Mouse (Mus musculus) heart, postnatal 36 days (tissue): ENCODE measurements at regions not wholly inside any gene's neighbourhood (a gene's known extent, or its start where the extent isn't known, plus 50 kb on each side); places are given as distances from the start of the nearest gene placed in this dataset.

ENCODE experiments used
- DNase-seq, 2 experiments: peaks; one replicate each; pipeline ENCODE4 v3.0.0; 2021 to 2022
- intact Hi-C: fragments of 180-260 bp; cut with DNase I; formaldehyde crosslinking; loops from one replicate; pipeline ENCODE4 v1.15.1; 2025

GRCm38 (mm10) chr10:37250157-37250556 is 111.4 kb upstream of the Marcks start:
- intact Hi-C loops: no loop called here
- no peak for DNase-seq

DNA sequence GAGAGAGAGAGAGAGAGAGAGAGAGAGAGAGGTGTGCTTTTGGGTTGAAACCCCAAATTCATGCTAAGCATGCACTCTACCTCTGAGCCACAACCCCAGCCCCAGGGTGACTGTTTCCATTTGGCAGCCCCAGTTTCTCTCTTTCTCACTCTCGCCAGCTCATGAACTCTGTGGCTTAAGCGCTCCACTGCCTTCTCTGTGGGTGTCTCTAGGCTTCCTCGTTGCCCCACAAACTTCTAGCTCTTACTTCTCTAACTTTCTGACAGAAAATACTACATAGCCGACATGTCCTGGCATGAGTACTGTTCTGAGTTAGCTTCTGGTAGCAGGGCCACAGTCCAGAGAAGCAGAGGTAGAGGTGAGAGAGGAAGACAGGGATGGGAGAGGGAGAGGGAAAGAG is 110.8 kb upstream of the Marcks start:
- intact Hi-C loops: no loop called here
- no peak for DNase-seq

- intact Hi-C loops: no loop called here
- DNase-seq: no peak
Observed at GRCm38 (mm10) chr10:37247121-37247520, 108.4 kb upstream of the Marcks start.

- intact Hi-C loops: no loop called here
- no peak for DNase-seq
Observed at GRCm38 (mm10) chr10:37243136-37243535, 104.4 kb upstream of the Marcks start.

GRCm38 (mm10) chr10:37241821-37242263 is 103.1 kb upstream of the Marcks start:
- intact Hi-C loops: no loop called here
- no peak for DNase-seq

DNA sequence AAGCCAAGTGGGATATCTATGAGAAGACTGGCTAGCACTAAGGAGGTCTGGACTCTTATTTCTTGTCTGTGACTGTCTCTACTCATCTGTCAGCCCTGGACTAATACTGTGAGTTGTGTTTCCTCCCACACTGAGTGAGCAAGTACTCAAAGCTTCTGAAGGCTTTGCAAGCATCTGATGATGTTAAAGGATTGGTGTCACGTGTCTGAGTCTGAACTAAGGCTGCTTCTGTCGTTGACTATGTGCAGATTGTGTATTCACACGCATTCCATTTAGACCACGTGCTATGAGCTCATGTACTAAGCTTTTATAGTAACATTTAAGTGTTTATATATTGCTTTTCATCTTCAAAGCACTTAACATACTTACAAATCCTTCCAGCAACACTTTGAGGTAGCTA is 101.9 kb upstream of the Marcks start:
- intact Hi-C loops: no loop called here
- no peak for DNase-seq

DNA sequence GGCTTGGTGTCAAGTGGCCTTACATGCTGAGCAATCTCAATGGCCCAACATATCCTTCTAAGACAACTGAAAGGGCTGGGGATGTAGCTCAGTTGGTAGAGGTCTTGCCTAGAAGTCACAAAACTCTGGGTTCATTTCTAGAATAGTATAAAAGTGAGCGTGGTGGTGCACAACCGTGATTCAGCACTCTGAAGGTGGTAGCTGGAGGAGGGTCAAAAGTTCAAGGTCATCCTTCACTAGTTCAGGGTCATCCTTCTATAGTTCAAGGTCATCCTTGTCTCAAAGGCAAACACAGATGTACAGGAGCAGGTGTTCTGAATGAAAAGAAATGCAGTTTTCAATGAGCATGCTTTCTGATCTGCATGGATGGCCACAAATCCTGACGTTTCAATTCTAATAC is 101.5 kb upstream of the Marcks start:
- no peak for DNase-seq
- intact Hi-C loops: no loop called here

- intact Hi-C loops: loop anchor here (10.0 kb wide), 1 partner anchor 161 kb away; no protein-coding TSS in a partner anchor
- DNase-seq: no peak
Observed at GRCm38 (mm10) chr10:37236001-37236822, 97.5 kb upstream of the Marcks start.

GRCm38 (mm10) chr10:37231936-37232556 is 93.3 kb upstream of the Marcks start:
- DNase-seq: peak; percentile 38 to 62
- intact Hi-C loops: loop anchor here (2.0 to 10.0 kb wide), 2 partner anchors 93 to 157 kb away; partner anchors contain the start of gene Marcks

- DNase-seq: no peak
- intact Hi-C loops: loop anchor here (10.0 kb wide), 1 partner anchor 156 kb away; no protein-coding TSS in a partner anchor
Observed at GRCm38 (mm10) chr10:37231159-37231558, 92.4 kb upstream of the Marcks start.

GRCm38 (mm10) chr10:37227889-37228288 is 89.2 kb upstream of the Marcks start:
- intact Hi-C loops: no loop called here
- no peak for DNase-seq

GRCm38 (mm10) chr10:37221730-37222129 is 83.0 kb upstream of the Marcks start:
- intact Hi-C loops: no loop called here
- DNase-seq: no peak

DNA sequence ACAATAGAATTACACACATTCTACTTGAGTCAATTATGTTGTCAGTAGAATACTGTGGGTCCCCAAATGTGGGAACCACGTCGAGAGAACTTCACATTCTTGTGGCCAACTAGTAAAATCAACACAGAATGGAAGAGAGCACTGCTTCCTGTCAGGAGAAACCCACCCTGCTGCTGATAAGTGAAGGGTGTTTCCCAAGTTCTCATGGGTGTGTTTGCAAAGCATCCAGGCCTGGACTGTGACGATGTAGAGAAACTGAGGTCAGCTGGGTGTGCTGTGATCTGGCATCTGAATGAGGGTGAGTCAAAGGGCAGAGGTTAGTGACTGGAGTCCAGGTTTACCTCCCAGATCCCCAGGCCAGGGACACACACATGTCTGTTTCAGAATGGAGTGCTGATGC is 81.7 kb upstream of the Marcks start:
- intact Hi-C loops: no loop called here
- no peak for DNase-seq

- intact Hi-C loops: no loop called here
- no peak for DNase-seq
Observed at GRCm38 (mm10) chr10:37219936-37220335, 81.2 kb upstream of the Marcks start.

DNA sequence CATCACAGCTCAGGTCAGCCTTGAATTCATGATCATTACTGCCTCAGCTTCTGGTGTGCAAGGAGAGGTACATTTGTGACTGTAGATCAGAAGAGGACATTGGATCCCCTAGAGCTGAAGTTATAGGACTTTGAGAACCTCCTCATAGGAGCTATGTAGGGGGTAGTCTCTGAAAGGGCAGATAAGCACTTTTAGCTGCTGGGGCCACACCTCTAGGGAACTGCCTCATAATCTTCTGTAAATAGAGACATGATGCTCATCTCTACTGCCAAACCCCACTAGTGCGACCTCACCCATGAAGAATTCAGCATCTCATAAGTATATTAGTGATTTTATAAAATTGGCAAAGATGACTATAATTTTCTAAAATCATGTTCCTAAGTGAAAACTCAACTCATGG is 80.7 kb upstream of the Marcks start:
- DNase-seq: no peak
- intact Hi-C loops: no loop called here

GRCm38 (mm10) chr10:37214656-37215055 is 75.9 kb upstream of the Marcks start:
- DNase-seq: no peak
- intact Hi-C loops: no loop called here

- intact Hi-C loops: no loop called here
- no peak for DNase-seq
Observed at GRCm38 (mm10) chr10:37212350-37213035, 73.8 kb upstream of the Marcks start.

GRCm38 (mm10) chr10:37211305-37211704 is 72.6 kb upstream of the Marcks start:
- intact Hi-C loops: no loop called here
- no peak for DNase-seq

DNA sequence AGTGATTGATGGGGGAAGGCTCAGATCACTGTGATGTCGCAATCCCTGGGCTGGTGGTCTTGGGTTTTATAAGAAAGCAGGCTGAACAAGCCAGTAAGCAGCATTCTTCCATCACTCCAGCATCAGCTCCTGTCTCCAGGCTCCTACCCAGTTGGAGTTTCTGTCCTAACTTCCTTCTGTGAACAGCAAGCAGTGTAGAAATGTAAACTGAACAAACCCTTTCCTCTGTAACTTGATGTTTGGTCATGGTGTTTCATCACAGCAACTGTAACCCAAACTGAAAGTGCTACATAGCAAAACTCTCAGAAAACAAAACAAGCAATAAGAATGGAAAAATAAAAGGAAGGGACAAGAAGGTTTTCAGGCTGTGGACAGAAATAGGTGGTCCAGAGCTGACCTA is 71.5 kb upstream of the Marcks start:
- intact Hi-C loops: no loop called here
- DNase-seq: no peak

- intact Hi-C loops: no loop called here
- no peak for DNase-seq
Observed at GRCm38 (mm10) chr10:37206986-37207385, 68.3 kb upstream of the Marcks start.

- intact Hi-C loops: no loop called here
Observed at GRCm38 (mm10) chr10:37206546-37206945, 67.8 kb upstream of the Marcks start.

More at GRCm38 (mm10) chr10:37206546-37206945, 67.8 kb upstream of the Marcks start:
- DNase-seq: no peak
